Mouse (Mus musculus) kidney, adult 2 months (tissue): ENCODE measurements around the gene Senp6.

Source experiments
- CTCF ChIP-seq: fragments of 200-500 bp; conservative IDR thresholded peaks from 2 replicates; pipeline ENCODE4 v1.5.1; 2011; ENCODE audit warnings: low read depth, mild to moderate bottlenecking, control low read depth, low read length, moderate library complexity, mixed read lengths; ENCODE audit not compliant: insufficient read depth, insufficient read length
- POLR2A ChIP-seq: fragments of 200-500 bp; IDR thresholded peaks from one replicate; pipeline ENCODE4 v1.6.1; 2011; ENCODE audit warnings: low read depth, low read length, control low read depth

- TF ChIP-seq CTCF (no peak), POLR2A (no peak)
These were observed 92.2 kb downstream of the Senp6 start for GRCm38 (mm10) chr9:80158937-80159336.
